Mouse (Mus musculus): ENCODE results near the gene Zdhhc16.

- TF ChIP-seq MAX (IDR thresholded peaks at IDR 0.05; ENCODE audit: low read length) (no peak), TCF12 (IDR thresholded peaks at IDR 0.05; ENCODE audit: low read depth, low read length) (no peak), CHD1 (IDR thresholded peaks at IDR 0.05; ENCODE audit: low read depth, low read length) (no peak), CTCF (conservative IDR thresholded peaks at IDR 0.05 in 1 of 2, IDR thresholded peaks at IDR 0.05 in 1 of 2; ENCODE audit: low read depth in 2 of 2, low read length in 2 of 2) (no peak), JUND (conservative IDR thresholded peaks at IDR 0.05; ENCODE audit: low read depth, low read length) (no peak), ZMIZ1 (IDR thresholded peaks at IDR 0.05; ENCODE audit: low read depth, low read length) (no peak), EP300 (IDR thresholded peaks at IDR 0.05; ENCODE audit: low read length) (no peak), ZKSCAN1 (IDR thresholded peaks at IDR 0.05; ENCODE audit: borderline replicate concordance, low read depth, low read length) (no peak), POLR2A (IDR thresholded peaks at IDR 0.05; ENCODE audit: low read depth, low read length) (no peak), E2F4 (IDR thresholded peaks at IDR 0.05; ENCODE audit: insufficient replicate concordance, low read depth, low read length) (no peak), GABPA (IDR thresholded peaks at IDR 0.05; ENCODE audit: insufficient replicate concordance, low read depth, low read length) (no peak), CHD2 (IDR thresholded peaks at IDR 0.05; ENCODE audit: low read length) (no peak), TBP (conservative IDR thresholded peaks at IDR 0.05; ENCODE audit: low read depth, low read length) (no peak)
Measured at GRCm38 (mm10) chr19:41982791-41983150, 49.5 kb downstream of the Zdhhc16 start.
